ENCODE assay signal across 8 mouse cellular contexts in genomic region chr19:7483512-7483882, GRCm38 (mm10). TPM values are rescaled to one million over a fixed set of nuclear protein-coding genes. Genes with fewer than 3 reads are reported as not detected.
DNase-seq lines count a peak whose midpoint lies in the region; ATAC-seq and TF ChIP-seq lines count a peak whose summit lies in the region.

No protein-coding gene starts in this region.

- H3K27me3 ChIP-seq in forebrain, embryonic 15.5 days = no peaks in the 10 kb centered on the region
- H3K27me3 ChIP-seq in midbrain, postnatal 0 days (ENCODE audit: insufficient read depth, low read length) = no peaks in the 10 kb centered on the region

- peak; percentile 71 for DNase-seq in embryo, embryonic 10 days (ENCODE audit: low spot score)
- DNase-seq in embryo, embryonic 10.5 days (ENCODE audit: low spot score) = no peak
- peak; percentile 35 to 46 for DNase-seq in thymus, postnatal 10 days (ENCODE audit: low spot score in 2 of 2)
- DNase-seq in thymus, postnatal 25 days = no peak
- DNase-seq in left cerebral cortex, postnatal 4 days = peak; percentile 73
- DNase-seq in midbrain, postnatal 0 days (ENCODE audit: low spot score) = peak; percentile 84
- no peak for DNase-seq in ovary, postnatal 36 days (ENCODE audit: low spot score)

- H3K36me3 ChIP-seq in forebrain, embryonic 15.5 days = no peaks in the 10 kb centered on the region
- no peaks in the 10 kb centered on the region for H3K36me3 ChIP-seq in midbrain, postnatal 0 days (ENCODE audit: insufficient read depth, low read length)

- ATAC-seq in forebrain, embryonic 15.5 days (replicated peaks) = peak; percentile 75
- peak; percentile 83 for ATAC-seq in midbrain, postnatal 0 days (ENCODE audit: low FRiP score)

- peak overlapping the region; percentile 79 for H3K4me3 ChIP-seq in forebrain, embryonic 15.5 days
- H3K4me3 ChIP-seq in midbrain, postnatal 0 days (ENCODE audit: low read depth, low read length) = peak overlapping the region; percentile 90

- H3K9ac ChIP-seq in forebrain, embryonic 15.5 days (replicated peaks) = peak overlapping the region; percentile 93
- H3K9ac ChIP-seq in midbrain, postnatal 0 days (replicated peaks; ENCODE audit: low read length, poor library complexity, severe bottlenecking) = peak overlapping the region; percentile 99; the same call in 1 of the 2 replicates

- H3K27ac ChIP-seq in forebrain, embryonic 15.5 days (replicated peaks) = peak overlapping the region; percentile 99
- H3K27ac ChIP-seq in midbrain, postnatal 0 days (ENCODE audit: low read depth, low read length) = peak overlapping the region; percentile 99

- intact Hi-C loops in left cerebral cortex, postnatal 4 days (cut with DNase I) = no loop called here

- peak; percentile 58 for TF ChIP-seq CTCF in midbrain, postnatal 0 days (IDR thresholded peaks at IDR 0.05)

- under 1% methylated on average over 6 of the region's 6 CpGs for WGBS in forebrain, embryonic 15.5 days
- 0% methylated on average over 6 of the region's 6 CpGs for WGBS in midbrain, postnatal 0 days

- H3K9me3 ChIP-seq in forebrain, embryonic 15.5 days = no peaks in the 10 kb centered on the region
- H3K9me3 ChIP-seq in midbrain, postnatal 0 days (ENCODE audit: low read length) = no peaks in the 10 kb centered on the region

- H3K4me1 ChIP-seq in forebrain, embryonic 15.5 days = peaks cover 31% of the 10 kb centered on the region
- H3K4me1 ChIP-seq in midbrain, postnatal 0 days (ENCODE audit: insufficient read depth, low read length) = no peaks in the 10 kb centered on the region

- peak overlapping the region; percentile 47 for H3K4me2 ChIP-seq in forebrain, embryonic 15.5 days (replicated peaks)
- peak overlapping the region; percentile 65 for H3K4me2 ChIP-seq in midbrain, postnatal 0 days (ENCODE audit: low read depth, low read length, poor library complexity, severe bottlenecking)

RNA-seq across cellular contexts. Expression of gene Rtn3, which starts 0.4 kb away (rescaled TPM):
- 517 and 533 TPM in 2 replicates for polyA plus RNA-seq in forebrain, embryonic 15.5 days (2015; fragmentation: Nextera tagmentation; extraction: Ambion mirVana)
- total RNA-seq in left cerebral cortex, postnatal 4 days (2021) = 100 to 1,000 TPM; 589 to 625 TPM
- total RNA-seq in midbrain, postnatal 0 days (2014; rRNA removed) = 420 and 473 TPM in 2 replicates
- polyA plus RNA-seq in midbrain, postnatal 0 days (2015; fragmentation: Nextera tagmentation; extraction: Ambion mirVana) = 741 and 750 TPM in 2 replicates

RNA-seq across cellular contexts. Expression of gene Atl3, which starts 10.3 kb away (rescaled TPM):
- 6.4 and 8.1 TPM in 2 replicates for polyA plus RNA-seq in forebrain, embryonic 15.5 days (2015; fragmentation: Nextera tagmentation; extraction: Ambion mirVana)
- 10 to 100 TPM; 23.6 to 24.6 TPM for total RNA-seq in left cerebral cortex, postnatal 4 days (2021)
- 10.2 and 18.5 TPM in 2 replicates for total RNA-seq in midbrain, postnatal 0 days (2014; rRNA removed)
- 5.3 and 5.5 TPM in 2 replicates for polyA plus RNA-seq in midbrain, postnatal 0 days (2015; fragmentation: Nextera tagmentation; extraction: Ambion mirVana)

Comparison
In these comparisons a context has a peak if more than half of its experiments do, and no peak if none do; other contexts are left out.
1. DNase-seq: peak in embryo, embryonic 10 days (single experiment), thymus, postnatal 10 days (2 of 2), left cerebral cortex, postnatal 4 days (single experiment) and midbrain, postnatal 0 days (single experiment); none in embryo, embryonic 10.5 days (single experiment), thymus, postnatal 25 days (single experiment) and ovary, postnatal 36 days (single experiment).